Mouse (Mus musculus) ES-E14 (cell line): ENCODE results near the gene 1700012A03Rik. TPM values are rescaled to one million over a fixed set of nuclear protein-coding genes. Genes with fewer than 3 reads are reported as not detected.

ENCODE experiments used
- DNase-seq: peaks from one replicate; pipeline ENCODE4 v3.0.0-alpha.2; 2013; ENCODE audit warnings: low read depth, low spot score
- H3K27ac ChIP-seq: 2 replicates; pipeline ENCODE4 v1.5.1; 2012; ENCODE audit warnings: low read depth, mild to moderate bottlenecking, low read length, moderate library complexity, mixed read lengths; ENCODE audit not compliant: poor library complexity, insufficient read depth, severe bottlenecking
- H3K36me3 ChIP-seq: 2 replicates; pipeline ENCODE4 v1.6.1; 2012; ENCODE audit warnings: mild to moderate bottlenecking, low read length, moderate library complexity, mixed read lengths; ENCODE audit not compliant: control insufficient read depth, poor library complexity, insufficient read depth, severe bottlenecking
- H3K4me1 ChIP-seq, 2 experiments: fragments of 150-350 bp in 1 of 2; sonication (generic) in 1 of 2; 2 replicates each; pipeline ENCODE4 v1.6.1; 2012; ENCODE audit warnings: low read length in 2 of 2, mild to moderate bottlenecking in 1 of 2, mixed read lengths in 1 of 2; ENCODE audit not compliant: control insufficient read depth in 2 of 2, insufficient read depth in 2 of 2, poor library complexity in 1 of 2
- H3K4me3 ChIP-seq, 2 experiments: fragments of 150-350 bp in 1 of 2; sonication (generic) in 1 of 2; 2 replicates each; pipeline ENCODE4 v1.5.1; 2012; ENCODE audit warnings: low read length in 2 of 2, low read depth in 1 of 2, mild to moderate bottlenecking in 1 of 2, mixed read lengths in 1 of 2; ENCODE audit not compliant: insufficient read depth in 1 of 2, poor library complexity in 1 of 2, severe bottlenecking in 1 of 2
- H3K9ac ChIP-seq: 2 replicates; pipeline ENCODE4 v1.6.1; 2012; ENCODE audit warnings: low read depth, mild to moderate bottlenecking, low read length, mixed read lengths; ENCODE audit not compliant: poor library complexity, insufficient read depth, severe bottlenecking
- H3K9me3 ChIP-seq: fragments of 150-350 bp; sonication (generic); 2 replicates; pipeline ENCODE4 v1.6.1; 2012; ENCODE audit warnings: low read depth, mild to moderate bottlenecking, low read length; ENCODE audit not compliant: control insufficient read depth, insufficient read depth
- CHD2 ChIP-seq: IDR thresholded peaks from 2 replicates; pipeline ENCODE4 v1.6.1; 2014; ENCODE audit warnings: mild to moderate bottlenecking, low read depth, low read length, inconsistent platforms
- HCFC1 ChIP-seq: IDR thresholded peaks from 2 replicates; pipeline ENCODE4 v1.6.1; 2012; ENCODE audit warnings: low read length, inconsistent platforms, borderline replicate concordance; ENCODE audit not compliant: insufficient read depth
- MAFK ChIP-seq: IDR thresholded peaks from 2 replicates; pipeline ENCODE4 v1.6.1; 2014; ENCODE audit warnings: mild to moderate bottlenecking, low read depth, low read length, inconsistent platforms; ENCODE audit not compliant: insufficient read depth
- ZC3H11A ChIP-seq: IDR thresholded peaks from 2 replicates; pipeline ENCODE4 v1.6.1; 2012; ENCODE audit warnings: low read depth, mild to moderate bottlenecking, inconsistent platforms, low read length, borderline replicate concordance
- ZNF384 ChIP-seq: IDR thresholded peaks from 2 replicates; pipeline ENCODE4 v1.6.1; 2012; ENCODE audit warnings: low read depth, low read length, inconsistent platforms
- in situ Hi-C, 2 experiments: fragments of 600-800 bp; cut with MboI; formaldehyde crosslinking; loops; one replicate each; pipeline ENCODE4 v1.15.1; 2025; ENCODE audit warnings: low sequenced_read_pairs in 2 of 2, inconsistent platforms in 1 of 2; ENCODE audit not compliant: unreplicated experiment in 2 of 2
- total RNA-seq: library from RNA; depleted of rRNA; stranded (reverse); fragments of 300-350 nt; gene quantifications from 2 replicates; pipeline ENCODE4 v1.2.3, GENCODE M21; 2012

The 1700012A03Rik gene
- total RNA-seq, 1 experiment, result not detected

DNA sequence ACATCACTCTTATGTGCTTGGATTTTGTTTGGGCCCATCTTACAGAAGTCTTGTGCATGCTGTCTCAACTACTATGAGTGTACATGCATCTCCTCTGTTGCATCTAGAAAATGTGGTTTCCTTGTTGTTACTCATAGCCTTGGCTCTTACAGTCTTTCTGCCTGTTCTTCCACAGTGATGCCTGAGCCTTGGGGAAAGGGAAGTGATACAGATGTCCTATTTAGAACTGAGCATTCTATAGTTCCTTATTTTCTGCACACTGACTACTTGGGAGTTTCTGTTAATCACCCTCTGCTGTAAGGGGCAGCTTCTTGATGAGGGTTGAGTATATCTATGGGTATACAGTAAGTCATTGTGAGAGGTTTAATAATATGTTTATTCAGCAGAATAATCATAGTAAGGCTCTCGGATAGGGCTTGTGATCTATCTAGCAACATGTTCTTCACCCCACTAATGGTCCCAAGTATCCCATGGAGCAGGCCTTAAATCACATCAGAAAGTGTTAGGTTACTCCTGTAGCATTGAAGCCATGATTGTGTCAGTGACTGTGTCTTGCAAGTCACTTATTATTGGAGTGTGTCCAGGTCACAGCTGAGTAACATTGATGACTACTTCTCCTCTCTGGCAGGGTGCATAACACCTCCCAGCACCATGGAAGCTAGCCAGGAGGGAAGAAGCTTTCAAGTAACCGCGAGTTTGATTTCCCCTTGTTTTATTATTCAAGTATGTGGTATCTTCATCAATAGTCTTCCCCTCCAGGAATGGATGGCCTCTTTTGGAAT is 21.6 kb upstream of the 1700012A03Rik start:
- H3K36me3 ChIP-seq, result no peaks in the 10 kb centered on the region
- no peak overlapping the region for H3K9ac ChIP-seq
- H3K9me3 ChIP-seq, result no peaks in the 10 kb centered on the region
- no peak for TF ChIP-seq HCFC1
- TF ChIP-seq ZC3H11A, result no peak
- TF ChIP-seq CHD2, result no peak
- no peak for TF ChIP-seq ZNF384
- no peak for TF ChIP-seq MAFK
- no peak overlapping the region for H3K4me3 ChIP-seq
- H3K4me1 ChIP-seq, result no peaks in the 10 kb centered on the region
- in situ Hi-C loops, result no loop called here
- DNase-seq, result no peak
- H3K27ac ChIP-seq, result no peak overlapping the region

GRCm38 (mm10) chr6:32034226-32034625 is 15.8 kb upstream of the 1700012A03Rik start:
- TF ChIP-seq ZNF384 (no peak), ZC3H11A (no peak), CHD2 (no peak), HCFC1 (no peak), MAFK (no peak)
- Histone ChIP-seq H3K36me3 (no peaks in the 10 kb centered on the region), H3K4me3 (no peak overlapping the region), H3K9ac (no peak overlapping the region), H3K27ac (no peak overlapping the region), H3K4me1 (no peaks in the 10 kb centered on the region), H3K9me3 (no peaks in the 10 kb centered on the region)
- in situ Hi-C loops, result no loop called here
- DNase-seq, result no peak

DNA sequence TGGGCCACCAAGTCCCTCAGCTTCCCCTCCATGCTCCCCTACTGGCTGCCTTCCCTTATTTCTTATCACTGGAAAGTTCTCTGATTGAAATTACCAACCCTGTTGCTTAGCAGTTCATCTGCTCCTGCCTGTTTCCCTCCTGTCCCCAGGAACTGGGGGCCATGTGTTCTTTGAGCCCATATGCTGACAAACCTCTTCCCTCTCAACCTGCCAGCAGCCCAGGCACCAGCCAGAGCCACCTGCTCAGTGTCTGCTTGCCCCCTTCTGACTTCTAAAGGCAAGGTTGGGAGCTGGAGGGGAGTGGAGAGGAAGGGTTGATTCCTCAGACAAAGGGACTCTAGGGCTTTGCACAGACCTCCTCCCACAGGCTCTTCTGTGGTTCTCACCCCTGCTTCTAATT is 4.7 kb upstream of the 1700012A03Rik start:
- in situ Hi-C loops, result no loop called here
- no peaks in the 10 kb centered on the region for H3K4me1 ChIP-seq
- no peak overlapping the region for H3K4me3 ChIP-seq
- no peaks in the 10 kb centered on the region for H3K9me3 ChIP-seq
- no peak for TF ChIP-seq ZC3H11A
- TF ChIP-seq CHD2, result no peak
- TF ChIP-seq MAFK, result no peak
- no peak for TF ChIP-seq HCFC1
- no peak for TF ChIP-seq ZNF384
- no peak overlapping the region for H3K27ac ChIP-seq
- DNase-seq, result no peak
- no peak overlapping the region for H3K9ac ChIP-seq
- H3K36me3 ChIP-seq, result no peaks in the 10 kb centered on the region

- H3K9me3 ChIP-seq, result no peaks in the 10 kb centered on the region
- no peaks in the 10 kb centered on the region for H3K4me1 ChIP-seq
- no peak overlapping the region for H3K27ac ChIP-seq
- H3K36me3 ChIP-seq, result no peaks in the 10 kb centered on the region
- in situ Hi-C loops, result no loop called here
- DNase-seq, result no peak
- TF ChIP-seq HCFC1, result no peak
- TF ChIP-seq ZNF384, result no peak
- TF ChIP-seq ZC3H11A, result no peak
- TF ChIP-seq CHD2, result no peak
- no peak overlapping the region for H3K9ac ChIP-seq
- H3K4me3 ChIP-seq, result no peak overlapping the region
These were observed 643 bp upstream of the 1700012A03Rik start for GRCm38 (mm10) chr6:32049256-32049950.
